Mouse (Mus musculus) erythroblast, embryonic 14.5 days (primary cell): ENCODE measurements around the gene 1190005I06Rik.

Experiments
- GATA1 ChIP-seq: IDR thresholded peaks from 2 replicates; pipeline ENCODE4 v1.6.1; 2012; ENCODE audit warnings: low read length, inconsistent platforms, mixed read lengths
- TAL1 ChIP-seq: IDR thresholded peaks from 3 replicates; pipeline ENCODE4 v1.6.1; 2012; ENCODE audit warnings: low read length, inconsistent platforms, mixed read lengths

DNA sequence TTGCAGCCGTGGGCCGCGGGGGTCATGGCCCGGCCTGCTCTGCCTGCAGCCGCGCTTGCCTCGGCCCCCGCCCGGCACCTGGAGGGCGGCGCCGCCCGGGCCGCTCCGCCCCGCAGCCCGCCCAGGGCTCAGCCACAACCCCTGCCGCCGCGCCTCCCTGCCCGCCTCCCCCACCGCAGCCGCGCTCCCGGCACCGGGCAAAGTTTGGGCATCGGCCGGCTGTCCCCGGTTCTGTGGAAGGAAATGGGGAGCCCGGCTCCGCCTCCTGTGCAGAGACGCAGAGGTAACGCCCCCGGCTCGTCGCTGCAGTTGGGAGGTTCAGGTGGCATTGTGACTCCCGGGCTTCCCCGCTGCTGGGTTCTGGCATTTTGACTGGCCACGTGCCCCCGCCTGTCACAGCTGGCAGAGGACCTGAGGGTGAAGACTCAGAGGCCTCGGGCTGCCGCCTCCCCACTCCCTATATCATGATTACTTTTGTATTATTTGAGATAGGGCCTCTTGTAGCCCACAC is 13.0 kb downstream of the 1190005I06Rik start:
- TF ChIP-seq GATA1 (no peak), TAL1 (no peak)
